ENCODE assay signal across 11 mouse cellular contexts in the genomic region with DNA sequence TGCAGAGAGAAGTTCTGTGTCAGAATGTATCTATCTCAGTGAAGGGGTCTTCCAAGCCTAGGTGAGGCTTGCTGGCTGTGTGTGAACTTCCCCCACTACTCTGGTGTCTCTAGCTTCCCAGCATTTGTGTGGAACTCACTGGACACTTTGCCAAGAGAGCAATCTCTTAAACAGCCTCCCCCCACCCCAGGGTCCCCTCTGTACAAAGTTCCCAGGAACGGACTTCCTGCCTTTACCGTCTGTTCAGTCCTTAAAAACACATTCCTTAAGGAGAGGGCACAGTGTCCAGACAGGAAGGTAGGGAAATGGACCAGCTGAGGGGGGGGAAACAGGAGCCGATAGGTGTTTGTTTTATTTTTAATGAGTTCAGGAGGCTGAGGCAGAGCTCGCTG. TPM values are rescaled to one million over a fixed set of nuclear protein-coding genes. Genes with fewer than 3 reads are reported as not detected.
DNase-seq lines count a peak whose midpoint lies in the region; ATAC-seq and TF ChIP-seq lines count a peak whose summit lies in the region.
"Had no signal": no experiment of that assay in that cellular context is flagged by ENCODE, and none has a peak within 500 bp of the region (broad histone marks: within the 10 kb centered on the region; RNA-seq: fewer than 3 reads in every experiment).

No protein-coding gene starts in this region.

- no peak for TF ChIP-seq CTCF in liver, adult 2 months (IDR thresholded peaks at IDR 0.05; ENCODE audit: low read depth, low read length)

- no peak overlapping the region for H3K4me3 ChIP-seq in heart, embryonic 14.5 days (ENCODE audit: control insufficient read depth in 1 of 2, insufficient read depth in 1 of 2, low read depth in 1 of 2, low read length in 2 of 2)
- H3K4me3 ChIP-seq in liver, adult 2 months (ENCODE audit: insufficient read depth, low read depth, low read length): no peak overlapping the region
- H3K4me3 ChIP-seq in stomach, embryonic 14.5 days (ENCODE audit: low read depth, low read length): no peak overlapping the region
- H3K4me3 ChIP-seq: forebrain, embryonic 12.5 days; intestine, embryonic 15.5 days; neural tube, embryonic 12.5 days had no signal

- TF ChIP-seq POLR2A in liver, adult 2 months (IDR thresholded peaks at IDR 0.05; ENCODE audit: extremely low read depth, insufficient read depth, low read length): no peak

- peak overlapping the region; percentile 84 for H3K4me2 ChIP-seq in heart, embryonic 14.5 days (ENCODE audit: low read length)
- H3K4me2 ChIP-seq in stomach, embryonic 14.5 days (replicated peaks; ENCODE audit: low read depth, low read length): no peak overlapping the region
- H3K4me2 ChIP-seq: forebrain, embryonic 12.5 days; intestine, embryonic 15.5 days had no signal

- WGBS in heart, embryonic 14.5 days: 55% methylated on average over 4 of the region's 4 CpGs
- 76% methylated on average over 4 of the region's 4 CpGs for WGBS in liver, adult 2 months
- 41% methylated on average over 4 of the region's 4 CpGs for WGBS in stomach, embryonic 14.5 days

- ATAC-seq in heart, embryonic 14.5 days (ENCODE audit: insufficient number of reproducible peaks, insufficient read depth, low FRiP score, low read depth): no peak
- no peak for ATAC-seq in stomach, embryonic 14.5 days (ENCODE audit: insufficient number of reproducible peaks, insufficient read depth, low FRiP score, low read depth)
- ATAC-seq in megakaryocyte-erythroid progenitor cell, adult 5-6 weeks (replicated peaks; ENCODE audit: low FRiP score, low TSS enrichment, poor library complexity, severe bottlenecking): no peak
- ATAC-seq: intestine, embryonic 15.5 days had no signal

- peaks cover 22 to 34% of the 10 kb centered on the region in 2 experiments for H3K4me1 ChIP-seq in heart, embryonic 14.5 days (ENCODE audit: control insufficient read depth in 2 of 2, insufficient read depth in 2 of 2, low read length in 2 of 2)
- peaks cover 3% of the 10 kb centered on the region; the same call in 1 of the 2 replicates for H3K4me1 ChIP-seq in liver, adult 2 months (ENCODE audit: control insufficient read depth, insufficient read depth, low read length)
- peaks cover 10% of the 10 kb centered on the region for H3K4me1 ChIP-seq in stomach, embryonic 14.5 days (ENCODE audit: control insufficient read depth, insufficient read depth, low read length)

- peaks cover 7% of the 10 kb centered on the region; the same call in 1 of the 2 replicates for H3K27me3 ChIP-seq in heart, embryonic 14.5 days (ENCODE audit: control insufficient read depth, insufficient read depth, low read length)
- H3K27me3 ChIP-seq in liver, adult 2 months (ENCODE audit: control insufficient read depth, insufficient read depth, low read length): peaks cover 3% of the 10 kb centered on the region; the same call in 1 of the 2 replicates
- peaks cover 18% of the 10 kb centered on the region; the same call in 1 of the 2 replicates for H3K27me3 ChIP-seq in stomach, embryonic 14.5 days (ENCODE audit: control insufficient read depth, insufficient read depth, low read length)

- no peak for DNase-seq in heart, adult 11 months
- peak; percentile 40 for DNase-seq in lung, postnatal 10 days
- no peak for DNase-seq in lung, postnatal 14 days
- DNase-seq in liver, adult 2 months (ENCODE audit: extremely low read depth, low read depth, low spot score): no peak
- DNase-seq in embryo, embryonic 10.5 days (ENCODE audit: low spot score): no peak

- no peaks in the 10 kb centered on the region for H3K79me2 ChIP-seq in liver, adult 2 months (ENCODE audit: control insufficient read depth, insufficient read depth, low read length)

- H3K27ac ChIP-seq in heart, embryonic 14.5 days (replicated peaks in 1 of 2; ENCODE audit: control insufficient read depth in 1 of 2, insufficient read depth in 1 of 2, low read depth in 2 of 2, low read length in 2 of 2): peak overlapping the region in 1 of 2 experiments; percentile 62; a peak in 2 of 4 replicates
- peak overlapping the region; percentile 47 for H3K27ac ChIP-seq in liver, adult 2 months (replicated peaks; ENCODE audit: insufficient read depth, low read depth, low read length)
- H3K27ac ChIP-seq in stomach, embryonic 14.5 days (ENCODE audit: low read length): peak overlapping the region; percentile 3; the same call in 1 of the 2 replicates
- H3K27ac ChIP-seq: forebrain, embryonic 12.5 days; intestine, embryonic 15.5 days; neural tube, embryonic 12.5 days had no signal

- H3K36me3 ChIP-seq in heart, embryonic 14.5 days (ENCODE audit: control insufficient read depth, insufficient read depth, low read length): no peaks in the 10 kb centered on the region
- H3K36me3 ChIP-seq in liver, adult 2 months (ENCODE audit: control insufficient read depth, insufficient read depth, low read length): no peaks in the 10 kb centered on the region
- H3K36me3 ChIP-seq in stomach, embryonic 14.5 days (ENCODE audit: control insufficient read depth, insufficient read depth, low read length): no peaks in the 10 kb centered on the region
- H3K36me3 ChIP-seq: forebrain, embryonic 12.5 days; intestine, embryonic 15.5 days; neural tube, embryonic 12.5 days had no signal

- H3K9me3 ChIP-seq in heart, embryonic 14.5 days (ENCODE audit: control insufficient read depth, low read length): no peaks in the 10 kb centered on the region
- H3K9me3 ChIP-seq in stomach, embryonic 14.5 days (ENCODE audit: control insufficient read depth, low read depth, low read length): no peaks in the 10 kb centered on the region
- H3K9me3 ChIP-seq: forebrain, embryonic 12.5 days; intestine, embryonic 15.5 days; neural tube, embryonic 12.5 days had no signal

- H3K9ac ChIP-seq in heart, embryonic 14.5 days (ENCODE audit: low read length): no peak overlapping the region
- H3K9ac ChIP-seq in liver, adult 2 months (ENCODE audit: low read depth, low read length): no peak overlapping the region
- no peak overlapping the region for H3K9ac ChIP-seq in stomach, embryonic 14.5 days (replicated peaks; ENCODE audit: low read depth, low read length)
- H3K9ac ChIP-seq: forebrain, embryonic 12.5 days; intestine, embryonic 15.5 days; neural tube, embryonic 12.5 days had no signal

RNA-seq across cellular contexts. Expression of a gene that starts 2.7 kb away (rescaled TPM):
- 10.1 and 10.8 TPM in 2 replicates for polyA plus RNA-seq in heart, embryonic 14.5 days (2014; fragmentation: Nextera tagmentation; extraction: Ambion mirVana)
- total RNA-seq in liver, adult 2 months (2014; rRNA removed): 5.0 and 6.0 TPM in 2 replicates
- polyA plus RNA-seq in liver, adult 2 months (2012; rRNA removed): 1.8 and 3.4 TPM in 2 replicates
- polyA plus RNA-seq in stomach, embryonic 14.5 days (2014; fragmentation: Nextera tagmentation; extraction: Ambion mirVana): 5.9 and 6.6 TPM in 2 replicates
- total RNA-seq in megakaryocyte-erythroid progenitor cell, adult 5-6 weeks (2014; fragmentation: Nextera tagmentation): 5.4 and 8.5 TPM in 2 replicates
- total RNA-seq in megakaryocyte-erythroid progenitor cell, adult 5-6 weeks (2017): 5.1 and 9.6 TPM in 2 replicates
